8 mouse cellular contexts compared by ENCODE assay signal in the genomic region with DNA sequence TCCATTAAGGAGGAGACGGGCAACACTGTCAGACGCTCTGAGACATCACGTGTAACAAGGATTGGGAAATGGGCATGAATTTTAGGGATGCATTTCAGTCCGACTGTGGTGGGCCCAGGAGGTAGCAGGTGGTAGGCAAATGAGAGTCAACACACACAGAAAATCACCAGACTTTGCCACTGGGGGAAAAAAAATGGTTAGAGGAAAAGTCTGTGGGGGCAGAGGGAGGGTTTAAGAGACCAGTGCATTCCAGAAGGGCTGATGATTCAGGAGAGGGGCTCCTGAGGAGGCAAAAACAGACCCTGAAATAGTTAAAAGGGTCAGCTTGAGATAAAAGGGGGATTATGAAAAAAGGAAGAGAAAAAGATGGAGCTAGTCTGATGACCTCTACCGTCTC. TPM values are rescaled to one million over a fixed set of nuclear protein-coding genes. Genes with fewer than 3 reads are reported as not detected.
A peak's percentile ranks its signal among the peaks of the same experiment; 100 is the strongest.
DNase-seq lines count a peak whose midpoint lies in the region; ATAC-seq and TF ChIP-seq lines count a peak whose summit lies in the region.

No protein-coding gene starts in this region.

- intact Hi-C loops in left cerebral cortex, adult 2 months (cut with DNase I), result no loop called here

- DNase-seq in left cerebral cortex, adult 2 months (ENCODE audit: extremely low spot score in 1 of 2, low spot score in 2 of 2), result no peak
- DNase-seq in left cerebral cortex, adult 18-20 months (ENCODE audit: low spot score in 2 of 2), result no peak
- no peak for DNase-seq in embryonic facial prominence, embryonic 14.5 days (ENCODE audit: low spot score)
- DNase-seq in hindbrain, postnatal 0 days (ENCODE audit: low spot score), result no peak
- DNase-seq in frontal cortex, postnatal 14 days (ENCODE audit: low spot score in 2 of 2), result no peak
- DNase-seq in adrenal gland, postnatal 10 days, result no peak

- peak overlapping the region; percentile 88 for H3K4me2 ChIP-seq in embryonic facial prominence, embryonic 14.5 days (ENCODE audit: low read depth, low read length)
- H3K4me2 ChIP-seq in hindbrain, postnatal 0 days (ENCODE audit: low read depth, low read length), result peak overlapping the region; percentile 82
- peak overlapping the region; percentile 64 for H3K4me2 ChIP-seq in midbrain, embryonic 16.5 days (ENCODE audit: low read length)

- no peak for TF ChIP-seq CTCF in left cerebral cortex, adult 2 months (IDR thresholded peaks at IDR 0.05)
- TF ChIP-seq CTCF in hindbrain, postnatal 0 days (IDR thresholded peaks at IDR 0.05; ENCODE audit: low read depth), result no peak

- ATAC-seq in embryonic facial prominence, embryonic 14.5 days (ENCODE audit: low read depth), result no peak
- no peak for ATAC-seq in hindbrain, postnatal 0 days
- no peak for ATAC-seq in midbrain, embryonic 16.5 days
- ATAC-seq in CD4-positive, CD25-positive, alpha-beta regulatory T cell, adult 4 months, result no peak

- peak overlapping the region; percentile 79 for H3K27ac ChIP-seq in left cerebral cortex, adult 2 months
- no peak overlapping the region for H3K27ac ChIP-seq in embryonic facial prominence, embryonic 14.5 days (replicated peaks; ENCODE audit: low read depth, low read length)
- no peak overlapping the region for H3K27ac ChIP-seq in hindbrain, postnatal 0 days
- no peak overlapping the region for H3K27ac ChIP-seq in midbrain, embryonic 16.5 days (ENCODE audit: low read length)

- 49% methylated on average over 5 of the region's 5 CpGs for WGBS in embryonic facial prominence, embryonic 14.5 days
- 46% methylated on average over 5 of the region's 5 CpGs for WGBS in hindbrain, postnatal 0 days
- 33% methylated on average over 5 of the region's 5 CpGs for WGBS in midbrain, embryonic 16.5 days

- peak overlapping the region; percentile 85; the same call in 1 of the 2 replicates for H3K9ac ChIP-seq in embryonic facial prominence, embryonic 14.5 days (ENCODE audit: low read depth, low read length)
- H3K9ac ChIP-seq in hindbrain, postnatal 0 days (replicated peaks; ENCODE audit: low read length), result peak overlapping the region; percentile 89
- peak overlapping the region; percentile 94; the same call in 1 of the 2 replicates for H3K9ac ChIP-seq in midbrain, embryonic 16.5 days (ENCODE audit: low read depth, low read length)

- H3K27me3 ChIP-seq in embryonic facial prominence, embryonic 14.5 days (replicated peaks; ENCODE audit: control insufficient read depth, insufficient read depth, low read length), result no peaks in the 10 kb centered on the region
- no peaks in the 10 kb centered on the region for H3K27me3 ChIP-seq in hindbrain, postnatal 0 days (ENCODE audit: insufficient read depth, low read length)
- H3K27me3 ChIP-seq in midbrain, embryonic 16.5 days (ENCODE audit: control insufficient read depth, insufficient read depth, low read depth, low read length), result no peaks in the 10 kb centered on the region

- H3K36me3 ChIP-seq in embryonic facial prominence, embryonic 14.5 days (ENCODE audit: control insufficient read depth, insufficient read depth, low read length), result no peaks in the 10 kb centered on the region
- no peaks in the 10 kb centered on the region for H3K36me3 ChIP-seq in hindbrain, postnatal 0 days (ENCODE audit: insufficient read depth, low read length)
- H3K36me3 ChIP-seq in midbrain, embryonic 16.5 days (ENCODE audit: control insufficient read depth, insufficient read depth, low read length), result no peaks in the 10 kb centered on the region

- H3K4me3 ChIP-seq in left cerebral cortex, adult 2 months, result peak overlapping the region; percentile 81
- peak overlapping the region; percentile 74 for H3K4me3 ChIP-seq in embryonic facial prominence, embryonic 14.5 days (ENCODE audit: low read depth, low read length)
- H3K4me3 ChIP-seq in hindbrain, postnatal 0 days (ENCODE audit: low read length), result peak overlapping the region; percentile 85
- H3K4me3 ChIP-seq in midbrain, embryonic 16.5 days (ENCODE audit: low read depth, low read length), result peak overlapping the region; percentile 70

- no peaks in the 10 kb centered on the region for H3K9me3 ChIP-seq in embryonic facial prominence, embryonic 14.5 days (ENCODE audit: control insufficient read depth, low read length)
- H3K9me3 ChIP-seq in hindbrain, postnatal 0 days (ENCODE audit: low read length), result no peaks in the 10 kb centered on the region
- no peaks in the 10 kb centered on the region for H3K9me3 ChIP-seq in midbrain, embryonic 16.5 days (replicated peaks; ENCODE audit: control insufficient read depth, low read length, poor library complexity, severe bottlenecking)

- H3K4me1 ChIP-seq in embryonic facial prominence, embryonic 14.5 days (ENCODE audit: control insufficient read depth, insufficient read depth, low read length), result peaks cover 8% of the 10 kb centered on the region
- H3K4me1 ChIP-seq in hindbrain, postnatal 0 days (ENCODE audit: insufficient read depth, low read length), result peaks cover 15% of the 10 kb centered on the region
- peaks cover 23% of the 10 kb centered on the region for H3K4me1 ChIP-seq in midbrain, embryonic 16.5 days (ENCODE audit: control insufficient read depth, insufficient read depth, low read length)

RNA-seq across cellular contexts. Expression of a gene that starts 1.2 kb away (rescaled TPM):
- total RNA-seq in left cerebral cortex, adult 2 months (2021), result 100 to 1,000 TPM; 858 to 979 TPM
- 1,000 to 10,000 TPM; 1,028 to 1,036 TPM for total RNA-seq in left cerebral cortex, adult 18-20 months (2021)
- 39.9 and 50.0 TPM in 2 replicates for polyA plus RNA-seq in embryonic facial prominence, embryonic 14.5 days (2014; fragmentation: Nextera tagmentation; extraction: Ambion mirVana)
- 143 and 150 TPM in 2 replicates for total RNA-seq in hindbrain, postnatal 0 days (2014; rRNA removed)
- polyA plus RNA-seq in hindbrain, postnatal 0 days (2015; fragmentation: Nextera tagmentation; extraction: Ambion mirVana), result 220 and 230 TPM in 2 replicates
- 223 and 248 TPM in 2 replicates for polyA plus RNA-seq in midbrain, embryonic 16.5 days (2015; fragmentation: Nextera tagmentation; extraction: Ambion mirVana)
- total RNA-seq in adrenal gland, postnatal 10 days (2021), result 10 to 100 TPM; 89.5 to 94.1 TPM
- polyA plus RNA-seq in CD4-positive, CD25-positive, alpha-beta regulatory T cell, adult 4 months (2017; shearing (Covaris generic)), result 10 to 100 TPM; 69.0 to 94.8 TPM

RNA-seq across cellular contexts. Expression of a gene that starts 13.9 kb away (rescaled TPM):
- total RNA-seq in left cerebral cortex, adult 2 months (2021), result 10 to 100 TPM; 49.5 to 51.4 TPM
- 10 to 100 TPM; 53.2 to 57.6 TPM for total RNA-seq in left cerebral cortex, adult 18-20 months (2021)
- polyA plus RNA-seq in embryonic facial prominence, embryonic 14.5 days (2014; fragmentation: Nextera tagmentation; extraction: Ambion mirVana), result 63.6 and 69.6 TPM in 2 replicates
- 117 and 141 TPM in 2 replicates for total RNA-seq in hindbrain, postnatal 0 days (2014; rRNA removed)
- 180 and 191 TPM in 2 replicates for polyA plus RNA-seq in hindbrain, postnatal 0 days (2015; fragmentation: Nextera tagmentation; extraction: Ambion mirVana)
- polyA plus RNA-seq in midbrain, embryonic 16.5 days (2015; fragmentation: Nextera tagmentation; extraction: Ambion mirVana), result 247 TPM in 2 replicates
- total RNA-seq in adrenal gland, postnatal 10 days (2021), result 10 to 100 TPM; 39.5 to 40.1 TPM
- polyA plus RNA-seq in CD4-positive, CD25-positive, alpha-beta regulatory T cell, adult 4 months (2017; shearing (Covaris generic)), result 10 to 100 TPM; 10.8 to 18.2 TPM
